Mouse (Mus musculus) forebrain, embryonic 14.5 days (tissue): ENCODE measurements around the gene Tas2r122. TPM values are rescaled to one million over a fixed set of nuclear protein-coding genes. Genes with fewer than 3 reads are reported as not detected.
"Not testable (repeated sequence)": the region's sequence is repeated elsewhere in the genome, so short reads cannot be mapped to it uniquely, and the experiment has no call there.

Source experiments
- ATAC-seq: fragments of 200-750 bp; cut with Nextera tagmentation; 2 replicates; pipeline ENCODE4 v1.8.0; 2017; ENCODE audit warnings: mild to moderate bottlenecking, moderate library complexity
- DNase-seq: peaks from one replicate; pipeline ENCODE4 v3.0.0-alpha.2; 2015; ENCODE audit warnings: low spot score
- H3K27ac ChIP-seq: fragments of 300-500 bp; sonication (generic); 2 replicates; pipeline ENCODE4 v1.5.1; 2014; ENCODE audit warnings: low read depth, mild to moderate bottlenecking, control low read depth, low read length, moderate library complexity
- H3K27me3 ChIP-seq: fragments of 300-500 bp; sonication (generic); replicated peaks from 2 replicates; pipeline ENCODE4 v1.6.1; 2014; ENCODE audit warnings: low read length, control low read depth, mixed read lengths; ENCODE audit not compliant: control insufficient read depth, insufficient read depth
- H3K36me3 ChIP-seq: fragments of 300-500 bp; sonication (generic); 2 replicates; pipeline ENCODE4 v1.6.1; 2014; ENCODE audit warnings: low read length, control low read depth; ENCODE audit not compliant: control insufficient read depth, insufficient read depth
- H3K4me1 ChIP-seq: fragments of 300-500 bp; sonication (generic); 2 replicates; pipeline ENCODE4 v1.6.1; 2014; ENCODE audit warnings: antibody characterized with exemption, low read length, control low read depth; ENCODE audit not compliant: control insufficient read depth, insufficient read depth
- H3K4me2 ChIP-seq: fragments of 300-500 bp; sonication (generic); 2 replicates; pipeline ENCODE4 v1.6.1; 2014; ENCODE audit warnings: mild to moderate bottlenecking, control low read depth, low read length
- H3K4me3 ChIP-seq: fragments of 300-500 bp; sonication (generic); 2 replicates; pipeline ENCODE4 v1.5.1; 2014; ENCODE audit warnings: low read depth, low read length, control low read depth
- H3K9ac ChIP-seq: fragments of 300-500 bp; sonication (generic); 2 replicates; pipeline ENCODE4 v1.6.1; 2014; ENCODE audit warnings: mild to moderate bottlenecking, low read length, control low read depth, moderate library complexity
- H3K9me3 ChIP-seq: fragments of 300-500 bp; sonication (generic); replicated peaks from 2 replicates; pipeline ENCODE4 v1.6.1; 2016; ENCODE audit warnings: low read length, control low read depth, mixed read lengths; ENCODE audit not compliant: control insufficient read depth
- WGBS: fragments of 180-500 bp; shearing (Covaris S2); extraction: QIAGEN DNeasy Blood & Tissue Kit; methylation state at CpG from one replicate; pipeline ENCODE4 v1.1.7; 2014; 5-methylcytosine and 5-hydroxymethylcytosine counted together
- polyA plus RNA-seq: library from polyadenylated mRNA; unstranded; fragments of >200 nt; fragmentation: Nextera tagmentation; extraction: Ambion mirVana; gene quantifications from 2 replicates; pipeline ENCODE4 v1.2.1, GENCODE M21; 2014

Gene Tas2r122
- polyA plus RNA-seq: not detected in 2 replicates

GRCm38 (mm10) chr6:132711828-132712227, at the start of gene Tas2r122:
Gene Tas2r122 (minus strand): TSS chr6:132711928.
- no peak for ATAC-seq
- no peak within 1 kb of the TSS for H3K9ac ChIP-seq
- WGBS: 86% methylated on average over 3 of the region's 3 CpGs
- no peak within 1 kb of the TSS for H3K4me2 ChIP-seq
- DNase-seq: no peak
- H3K27me3 ChIP-seq: no peaks in the 10 kb centered on the region
- no peaks in the 10 kb centered on the region for H3K4me1 ChIP-seq
- H3K27ac ChIP-seq: no peak within 1 kb of the TSS
- H3K4me3 ChIP-seq: no peak within 1 kb of the TSS
- H3K9me3 ChIP-seq: no peaks in the 10 kb centered on the region
- H3K36me3 ChIP-seq: no peaks in the 10 kb centered on the region

- ATAC-seq: no peak
- Histone ChIP-seq H3K27ac (no peak within 1 kb of the TSS), H3K4me1 (no peaks in the 10 kb centered on the region)
These were observed 42.7 kb upstream of the Tas2r122 start, which contains the start of gene Tas2r124 for GRCm38 (mm10) chr6:132754430-132754829. Gene Tas2r124 (plus strand): TSS chr6:132754730.

GRCm38 (mm10) chr6:132750206-132750605, 38.5 kb upstream of the Tas2r122 start:
- 88% methylated on average over 2 of the region's 2 CpGs for WGBS
- H3K9ac ChIP-seq: no peak overlapping the region
- no peak overlapping the region for H3K4me2 ChIP-seq
- no peaks in the 10 kb centered on the region for H3K36me3 ChIP-seq
- H3K9me3 ChIP-seq: no peaks in the 10 kb centered on the region
- no peak for ATAC-seq
- no peak overlapping the region for H3K4me3 ChIP-seq
- no peaks in the 10 kb centered on the region for H3K4me1 ChIP-seq
- no peak overlapping the region for H3K27ac ChIP-seq
- no peak for DNase-seq
- H3K27me3 ChIP-seq: no peaks in the 10 kb centered on the region

More at GRCm38 (mm10) chr6:132754430-132754829, 42.7 kb upstream of the Tas2r122 start, which contains the start of gene Tas2r124:
- no peaks in the 10 kb centered on the region for H3K9me3 ChIP-seq
- DNase-seq: no peak
- H3K4me3 ChIP-seq: no peak within 1 kb of the TSS
- no peaks in the 10 kb centered on the region for H3K36me3 ChIP-seq
- H3K27me3 ChIP-seq: no peaks in the 10 kb centered on the region
- WGBS: 84% methylated on average over 1 of the region's 1 CpGs
- H3K4me2 ChIP-seq: no peak within 1 kb of the TSS
- no peak within 1 kb of the TSS for H3K9ac ChIP-seq

GRCm38 (mm10) chr6:132737935-132738334, 26.2 kb upstream of the Tas2r122 start, which contains the start of gene Tas2r115:
Gene Tas2r115 (minus strand): TSS chr6:132738035.
- no peak for DNase-seq
- Histone ChIP-seq H3K4me3 (no peak within 1 kb of the TSS), H3K27ac (no peak within 1 kb of the TSS), H3K4me1 (no peaks in the 10 kb centered on the region), H3K36me3 (no peaks in the 10 kb centered on the region), H3K9ac (no peak within 1 kb of the TSS), H3K27me3 (no peaks in the 10 kb centered on the region), H3K9me3 (no peaks in the 10 kb centered on the region), H3K4me2 (no peak within 1 kb of the TSS)
- 76% methylated on average over 2 of the region's 2 CpGs for WGBS
- ATAC-seq: no peak

GRCm38 (mm10) chr6:132700907-132701306, 10.8 kb downstream of the Tas2r122 start, which contains the start of gene Tas2r121:
Gene Tas2r121 (minus strand): TSS chr6:132701007.
- Histone ChIP-seq H3K4me2 (no peak within 1 kb of the TSS), H3K36me3 (no peaks in the 10 kb centered on the region), H3K9ac (no peak within 1 kb of the TSS), H3K27ac (no peak within 1 kb of the TSS), H3K9me3 (0 out of 2 replicates have a peak, but pooled peaks cover 2% of the 10 kb centered on the region), H3K27me3 (no peaks in the 10 kb centered on the region), H3K4me3 (no peak within 1 kb of the TSS), H3K4me1 (no peaks in the 10 kb centered on the region)
- 78% methylated on average over 1 of the region's 1 CpGs for WGBS
- ATAC-seq: no peak
- no peak for DNase-seq

GRCm38 (mm10) chr6:132691596-132691995, 20.1 kb downstream of the Tas2r122 start:
- H3K9me3 ChIP-seq, ATAC-seq, DNase-seq, H3K4me1 ChIP-seq, H3K4me3 ChIP-seq, H3K36me3 ChIP-seq, H3K27ac ChIP-seq, H3K4me2 ChIP-seq, H3K27me3 ChIP-seq, H3K9ac ChIP-seq: not testable (repeated sequence)
- 89% methylated on average over 7 of the region's 7 CpGs for WGBS

Other genes with a start within 250 kb of the Tas2r122 start
- not detected in 2 replicates for gene Prh1, start 142.1 kb downstream of the Tas2r122 start, polyA plus RNA-seq
- gene Prp2, start 116.0 kb downstream of the Tas2r122 start, polyA plus RNA-seq: not detected in 2 replicates
- not detected in 2 replicates for gene A630073D07Rik, start 60.4 kb downstream of the Tas2r122 start, polyA plus RNA-seq
- gene Tas2r120, start 55.0 kb downstream of the Tas2r122 start, polyA plus RNA-seq: not detected in 2 replicates
- gene Tas2r121, start 10.9 kb downstream of the Tas2r122 start, polyA plus RNA-seq: not detected in 2 replicates
- gene Tas2r115, start 26.1 kb upstream of the Tas2r122 start, polyA plus RNA-seq: not detected in 2 replicates
- not detected in 2 replicates for gene Tas2r124, start 42.8 kb upstream of the Tas2r122 start, polyA plus RNA-seq
- gene Tas2r102, start 50.2 kb upstream of the Tas2r122 start, polyA plus RNA-seq: not detected in 2 replicates
- gene Tas2r136, start 66.2 kb upstream of the Tas2r122 start, polyA plus RNA-seq: not detected in 2 replicates
- gene Tas2r117, start 90.9 kb upstream of the Tas2r122 start, polyA plus RNA-seq: not detected in 2 replicates
- not detected in 2 replicates for gene Tas2r123, start 135.2 kb upstream of the Tas2r122 start, polyA plus RNA-seq
- gene Tas2r116, start 143.5 kb upstream of the Tas2r122 start, polyA plus RNA-seq: not detected in 2 replicates
- not detected in 2 replicates for gene Tas2r110, start 156.1 kb upstream of the Tas2r122 start, polyA plus RNA-seq
- not detected in 2 replicates for gene Tas2r113, start 181.1 kb upstream of the Tas2r122 start, polyA plus RNA-seq
- gene Tas2r125, start 197.7 kb upstream of the Tas2r122 start, polyA plus RNA-seq: not detected in 2 replicates
- gene Tas2r129, start 239.2 kb upstream of the Tas2r122 start, polyA plus RNA-seq: not detected in 2 replicates
- not detected in 2 replicates for gene Tas2r131, start 246.0 kb upstream of the Tas2r122 start, polyA plus RNA-seq